Mouse (Mus musculus): ENCODE measurements at regions not wholly inside any gene's neighbourhood (a gene's known extent, or its start where the extent isn't known, plus 50 kb on each side); places are given as distances from the start of the nearest gene placed in this dataset.

GRCm38 (mm10) chr6:140133734-140134133 is 92.5 kb upstream of the Plcz1 start:
- no peak for ATAC-seq (replicated peaks; ENCODE audit: low FRiP score, low TSS enrichment, poor library complexity, severe bottlenecking)

- ATAC-seq (replicated peaks; ENCODE audit: low FRiP score, low TSS enrichment, poor library complexity, severe bottlenecking): no peak
These were observed 85.4 kb upstream of the Plcz1 start for GRCm38 (mm10) chr6:140126645-140127044.

GRCm38 (mm10) chr6:140114024-140114423 is 72.8 kb upstream of the Plcz1 start:
- ATAC-seq (replicated peaks; ENCODE audit: low FRiP score, low TSS enrichment, poor library complexity, severe bottlenecking): no peak

GRCm38 (mm10) chr6:140112054-140112453 is 70.8 kb upstream of the Plcz1 start:
- ATAC-seq (replicated peaks; ENCODE audit: low FRiP score, low TSS enrichment, poor library complexity, severe bottlenecking): no peak

- no peak for ATAC-seq (replicated peaks; ENCODE audit: low FRiP score, low TSS enrichment, poor library complexity, severe bottlenecking)
These were observed 66.8 kb upstream of the Plcz1 start for GRCm38 (mm10) chr6:140108083-140108482.

- no peak for ATAC-seq (replicated peaks; ENCODE audit: low FRiP score, low TSS enrichment, poor library complexity, severe bottlenecking)
These were observed 66.4 kb upstream of the Plcz1 start for GRCm38 (mm10) chr6:140107628-140108027.

- ATAC-seq (replicated peaks; ENCODE audit: low FRiP score, low TSS enrichment, poor library complexity, severe bottlenecking): no peak
These were observed 64.9 kb upstream of the Plcz1 start for GRCm38 (mm10) chr6:140106141-140106540.

- ATAC-seq (replicated peaks; ENCODE audit: low FRiP score, low TSS enrichment, poor library complexity, severe bottlenecking): no peak
These were observed 60.8 kb upstream of the Plcz1 start for GRCm38 (mm10) chr6:140102043-140102442.

- no peak for ATAC-seq (replicated peaks; ENCODE audit: low FRiP score, low TSS enrichment, poor library complexity, severe bottlenecking)
These were observed 54.2 kb upstream of the Plcz1 start for GRCm38 (mm10) chr6:140095416-140095815.

Data from megakaryocyte-erythroid progenitor cell, adult 5-6 weeks (primary cell).